Mouse (Mus musculus) forebrain, embryonic 13.5 days (tissue): ENCODE results near the gene Tiam1. TPM values are rescaled to one million over a fixed set of nuclear protein-coding genes. Genes with fewer than 3 reads are reported as not detected.
A peak's percentile ranks its signal among the peaks of the same experiment; 100 is the strongest.

ENCODE experiments used
- ATAC-seq: fragments of 200-750 bp; cut with Nextera tagmentation; 2 replicates; pipeline ENCODE4 v1.8.0; 2017
- H3K27ac ChIP-seq: fragments of 300-500 bp; sonication (generic); 2 replicates; pipeline ENCODE4 v1.5.1; 2015; ENCODE audit warnings: inconsistent platforms, mild to moderate bottlenecking, moderate library complexity
- H3K27me3 ChIP-seq: fragments of 300-500 bp; sonication (generic); 2 replicates; pipeline ENCODE4 v1.6.1; 2015; ENCODE audit warnings: mild to moderate bottlenecking, inconsistent platforms
- H3K36me3 ChIP-seq: fragments of 300-500 bp; sonication (generic); 2 replicates; pipeline ENCODE4 v1.6.1; 2015; ENCODE audit warnings: mild to moderate bottlenecking, inconsistent platforms; ENCODE audit not compliant: poor library complexity, severe bottlenecking
- H3K4me1 ChIP-seq: fragments of 300-500 bp; sonication (generic); 2 replicates; pipeline ENCODE4 v1.6.1; 2015; ENCODE audit warnings: inconsistent platforms
- H3K4me2 ChIP-seq: fragments of 300-500 bp; sonication (generic); 2 replicates; pipeline ENCODE4 v1.6.1; 2015; ENCODE audit warnings: inconsistent platforms, mild to moderate bottlenecking, moderate library complexity
- H3K4me3 ChIP-seq: fragments of 300-500 bp; sonication (generic); 2 replicates; pipeline ENCODE4 v1.5.1; 2015; ENCODE audit warnings: mild to moderate bottlenecking, inconsistent platforms
- H3K9ac ChIP-seq: fragments of 300-500 bp; sonication (generic); 2 replicates; pipeline ENCODE4 v1.6.1; 2015; ENCODE audit warnings: mild to moderate bottlenecking, inconsistent platforms
- H3K9me3 ChIP-seq: fragments of 300-500 bp; sonication (generic); replicated peaks from 2 replicates; pipeline ENCODE4 v1.6.1; 2016; ENCODE audit warnings: inconsistent platforms
- WGBS: fragments of 180-500 bp; shearing (Covaris S2); methylation state at CpG from one replicate; pipeline ENCODE4 v1.1.7; 2015; 5-methylcytosine and 5-hydroxymethylcytosine counted together
- polyA plus RNA-seq: library from polyadenylated mRNA; unstranded; fragments of >200 nt; fragmentation: Nextera tagmentation; extraction: Ambion mirVana; gene quantifications from 2 replicates; pipeline ENCODE4 v1.2.1, GENCODE M21; 2015

The Tiam1 gene
- polyA plus RNA-seq, 1 experiment from 2014 or later: 29.4 TPM

DNA sequence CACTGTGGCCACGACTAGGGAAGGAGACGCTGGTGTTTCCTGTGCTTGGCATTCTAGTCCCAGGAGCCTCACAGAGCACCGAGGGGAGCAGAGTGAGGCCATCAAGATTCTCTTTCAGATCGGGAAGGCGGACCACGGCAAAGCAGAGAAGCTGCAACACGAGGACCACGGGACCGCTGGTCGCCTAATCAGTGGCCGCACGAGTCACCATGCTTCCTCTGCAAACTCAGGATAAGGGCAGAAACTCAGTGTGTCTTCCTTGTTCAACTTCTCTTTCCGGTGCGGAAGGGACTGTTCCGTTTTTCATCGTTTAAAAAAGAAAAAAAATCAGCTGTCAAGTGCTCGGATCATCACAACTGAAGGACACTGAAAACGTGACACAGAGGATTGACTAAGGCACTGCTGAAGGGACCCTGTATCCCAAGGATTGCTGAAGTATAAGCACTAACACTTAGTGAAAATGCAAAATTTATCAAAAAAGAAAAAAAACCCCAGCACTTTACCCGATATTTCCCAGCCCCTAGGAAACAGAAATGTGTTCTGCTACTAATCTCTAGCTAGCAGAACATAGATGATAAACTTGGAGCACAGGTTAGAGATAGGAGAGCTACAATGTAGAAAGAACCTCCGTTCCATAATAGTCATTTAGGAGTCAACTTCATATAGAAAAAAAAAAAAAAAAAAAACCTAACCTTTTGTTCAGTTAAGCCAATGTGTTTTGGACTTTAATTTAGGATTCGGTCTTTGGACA lies 99.4 kb downstream of the Tiam1 start:
- Histone ChIP-seq H3K4me1 (peaks cover 21% of the 10 kb centered on the region), H3K27ac (no peak overlapping the region), H3K4me3 (no peak overlapping the region), H3K4me2 (no peak overlapping the region), H3K9ac (no peak overlapping the region), H3K27me3 (no peaks in the 10 kb centered on the region), H3K9me3 (no peaks in the 10 kb centered on the region), H3K36me3 (no peaks in the 10 kb centered on the region)
- ATAC-seq: no peak
- 91% methylated on average over 21 of the region's 21 CpGs for WGBS

- no peaks in the 10 kb centered on the region for H3K9me3 ChIP-seq
- no peaks in the 10 kb centered on the region for H3K27me3 ChIP-seq
- H3K27ac ChIP-seq: no peak overlapping the region
- no peak overlapping the region for H3K4me2 ChIP-seq
- H3K4me1 ChIP-seq: peaks cover 21% of the 10 kb centered on the region
- no peaks in the 10 kb centered on the region for H3K36me3 ChIP-seq
- no peak overlapping the region for H3K9ac ChIP-seq
- 96% methylated on average over 10 of the region's 10 CpGs for WGBS
- H3K4me3 ChIP-seq: no peak overlapping the region
- ATAC-seq: no peak
These were observed 100.7 kb downstream of the Tiam1 start for GRCm38 (mm10) chr16:90042874-90043273.

- H3K4me1 ChIP-seq: peaks cover 21% of the 10 kb centered on the region
- H3K9ac ChIP-seq: no peak overlapping the region
- H3K36me3 ChIP-seq: no peaks in the 10 kb centered on the region
- 88% methylated on average over 10 of the region's 10 CpGs for WGBS
- no peaks in the 10 kb centered on the region for H3K9me3 ChIP-seq
- ATAC-seq: no peak
- H3K27me3 ChIP-seq: no peaks in the 10 kb centered on the region
- no peak overlapping the region for H3K4me3 ChIP-seq
- no peak overlapping the region for H3K4me2 ChIP-seq
- no peak overlapping the region for H3K27ac ChIP-seq
These were observed 101.2 kb downstream of the Tiam1 start for GRCm38 (mm10) chr16:90042386-90042785.

- peak; percentile 87 for ATAC-seq
- WGBS: 68% methylated on average over 8 of the region's 8 CpGs
- Histone ChIP-seq H3K4me3 (no peak overlapping the region), H3K9me3 (no peaks in the 10 kb centered on the region), H3K4me2 (no peak overlapping the region), H3K9ac (no peak overlapping the region), H3K4me1 (peaks cover 21% of the 10 kb centered on the region), H3K36me3 (no peaks in the 10 kb centered on the region), H3K27ac (peak overlapping the region; percentile 14; the same call in 1 of the 2 replicates), H3K27me3 (no peaks in the 10 kb centered on the region)
These were observed 102.7 kb downstream of the Tiam1 start for GRCm38 (mm10) chr16:90040771-90041364.

DNA sequence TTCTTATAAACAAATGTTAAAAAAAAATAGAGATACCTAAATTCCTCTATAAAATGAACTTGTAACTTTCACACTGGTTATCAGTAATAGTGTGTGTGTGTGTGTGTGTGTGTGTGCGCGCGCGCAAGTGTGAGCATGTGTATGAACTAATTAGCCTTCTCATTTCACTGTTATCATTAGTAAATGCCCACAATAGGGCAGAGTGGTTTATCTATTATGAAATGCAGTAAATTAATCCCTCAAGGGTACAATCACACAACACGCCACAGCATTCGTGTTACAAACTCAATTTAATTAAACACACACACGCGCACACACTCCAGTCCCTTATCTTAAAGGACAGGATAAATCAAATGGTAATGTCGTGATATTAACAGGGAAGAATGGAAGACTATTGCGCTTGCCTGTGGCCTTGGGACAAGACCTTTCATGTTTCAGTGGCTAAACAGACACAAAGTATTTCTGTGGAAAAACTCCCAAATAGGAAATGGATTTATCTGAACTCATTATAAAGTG lies 107.9 kb downstream of the Tiam1 start:
- no peaks in the 10 kb centered on the region for H3K36me3 ChIP-seq
- no peak for ATAC-seq
- H3K4me1 ChIP-seq: peaks cover 4% of the 10 kb centered on the region
- no peaks in the 10 kb centered on the region for H3K9me3 ChIP-seq
- 81% methylated on average over 10 of the region's 10 CpGs for WGBS
- H3K9ac ChIP-seq: no peak overlapping the region
- H3K27me3 ChIP-seq: no peaks in the 10 kb centered on the region
- no peak overlapping the region for H3K4me3 ChIP-seq
- no peak overlapping the region for H3K27ac ChIP-seq
- H3K4me2 ChIP-seq: no peak overlapping the region

DNA sequence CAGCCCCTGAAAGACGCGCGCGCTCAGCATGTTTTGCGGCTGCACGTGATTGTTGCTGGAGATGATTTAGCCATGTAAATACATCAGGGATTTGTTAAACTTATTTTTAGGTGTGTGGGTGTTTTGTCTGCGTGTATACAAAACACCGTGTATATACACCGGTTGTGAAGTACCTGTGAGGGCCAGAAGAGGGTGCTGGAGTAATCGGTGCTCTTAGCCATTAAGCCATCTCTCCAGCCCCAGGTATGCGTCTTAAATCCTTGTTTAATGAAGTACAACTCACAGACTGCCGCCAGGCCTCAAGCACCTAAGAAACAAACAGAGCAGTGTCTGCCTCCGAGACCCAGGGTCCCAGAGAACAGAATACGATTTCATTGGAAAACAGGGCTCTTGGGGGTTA lies 113.2 kb downstream of the Tiam1 start:
- no peaks in the 10 kb centered on the region for H3K27me3 ChIP-seq
- no peaks in the 10 kb centered on the region; the same call in 1 of the 2 replicates for H3K4me1 ChIP-seq
- no peak overlapping the region for H3K9ac ChIP-seq
- no peak overlapping the region for H3K4me2 ChIP-seq
- H3K36me3 ChIP-seq: no peaks in the 10 kb centered on the region
- H3K27ac ChIP-seq: no peak overlapping the region
- H3K9me3 ChIP-seq: no peaks in the 10 kb centered on the region
- 92% methylated on average over 14 of the region's 14 CpGs for WGBS
- H3K4me3 ChIP-seq: no peak overlapping the region
- ATAC-seq: no peak

DNA sequence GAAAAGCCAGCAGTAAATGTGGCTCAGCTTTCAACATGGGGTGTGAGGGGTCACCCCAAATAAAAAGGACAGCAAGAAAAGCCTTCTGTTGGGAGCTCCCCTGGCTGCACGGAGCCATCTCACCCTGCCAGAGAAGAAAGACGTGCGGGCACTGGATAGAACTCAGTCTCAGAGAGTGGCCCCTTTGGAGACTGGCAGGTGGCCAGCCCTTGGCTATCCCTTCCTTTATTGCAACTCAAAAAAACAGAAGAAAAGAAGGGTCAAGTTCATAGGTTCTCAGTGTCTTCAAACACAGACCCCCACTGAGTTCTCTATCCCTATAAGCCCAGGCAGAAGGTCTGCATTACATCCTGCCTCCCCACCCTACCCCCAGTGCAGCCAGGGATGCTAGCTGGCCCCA lies 115.7 kb downstream of the Tiam1 start:
- no peak overlapping the region for H3K4me3 ChIP-seq
- WGBS: 51% methylated on average over 3 of the region's 3 CpGs
- H3K27ac ChIP-seq: peak overlapping the region; percentile 28; the same call in 1 of the 2 replicates
- H3K36me3 ChIP-seq: peaks cover 10% of the 10 kb centered on the region; the same call in 1 of the 2 replicates
- H3K27me3 ChIP-seq: no peaks in the 10 kb centered on the region
- no peaks in the 10 kb centered on the region; the same call in 1 of the 2 replicates for H3K9me3 ChIP-seq
- peak; percentile 14; the same call in 1 of the 2 replicates for ATAC-seq
- H3K9ac ChIP-seq: no peak overlapping the region
- H3K4me1 ChIP-seq: no peaks in the 10 kb centered on the region; the same call in 1 of the 2 replicates
- no peak overlapping the region for H3K4me2 ChIP-seq

- Histone ChIP-seq H3K9me3 (no peaks in the 10 kb centered on the region; the same call in 1 of the 2 replicates), H3K4me2 (no peak overlapping the region), H3K4me3 (no peak overlapping the region), H3K36me3 (peaks cover 10% of the 10 kb centered on the region; the same call in 1 of the 2 replicates), H3K27ac (no peak overlapping the region), H3K27me3 (no peaks in the 10 kb centered on the region), H3K9ac (no peak overlapping the region), H3K4me1 (no peaks in the 10 kb centered on the region; the same call in 1 of the 2 replicates)
- WGBS: 89% methylated on average over 6 of the region's 6 CpGs
- ATAC-seq: no peak
These were observed 117.9 kb downstream of the Tiam1 start for GRCm38 (mm10) chr16:90025526-90026172.

- no peaks in the 10 kb centered on the region; the same call in 1 of the 2 replicates for H3K9me3 ChIP-seq
- 93% methylated on average over 8 of the region's 8 CpGs for WGBS
- H3K27me3 ChIP-seq: no peaks in the 10 kb centered on the region
- H3K4me1 ChIP-seq: no peaks in the 10 kb centered on the region; the same call in 1 of the 2 replicates
- H3K36me3 ChIP-seq: peaks cover 10% of the 10 kb centered on the region; the same call in 1 of the 2 replicates
- no peak overlapping the region for H3K27ac ChIP-seq
- H3K4me3 ChIP-seq: no peak overlapping the region
- no peak for ATAC-seq
- H3K4me2 ChIP-seq: no peak overlapping the region
- no peak overlapping the region for H3K9ac ChIP-seq
These were observed 119.9 kb downstream of the Tiam1 start for GRCm38 (mm10) chr16:90023665-90024010.

DNA sequence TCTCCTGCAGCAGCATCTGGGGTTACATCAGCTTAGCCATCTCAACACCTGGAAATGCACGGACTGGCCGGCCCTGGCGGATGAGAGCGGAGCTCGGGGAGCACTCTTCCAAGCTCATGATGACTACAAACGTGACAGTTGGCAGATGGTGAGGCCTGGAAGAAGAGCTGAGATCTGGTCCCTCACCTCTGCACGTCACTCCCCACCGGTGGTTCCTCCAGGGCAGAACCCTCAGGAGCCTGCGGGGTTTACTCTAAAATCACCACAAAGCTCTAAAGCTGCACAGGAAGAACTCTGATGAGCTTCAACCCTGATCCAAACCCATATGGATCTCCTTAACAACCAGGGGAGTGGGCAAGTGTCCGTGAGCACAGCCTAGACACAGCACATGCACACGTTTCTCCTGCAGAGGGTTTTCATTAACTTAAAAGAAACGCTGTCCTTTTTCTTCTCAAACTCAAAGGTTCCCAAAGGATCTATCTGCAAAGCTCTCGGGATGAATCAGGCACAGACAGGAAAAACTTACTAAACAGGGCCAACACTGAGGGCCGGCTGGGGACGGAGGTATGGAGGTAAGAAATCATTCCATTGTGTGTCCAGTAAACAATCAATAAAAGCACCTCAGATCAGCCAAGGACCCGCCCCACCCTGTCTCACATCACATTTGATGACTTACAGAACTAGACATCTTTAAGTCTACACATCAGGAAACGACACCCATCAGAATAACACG lies 120.5 kb downstream of the Tiam1 start:
- Histone ChIP-seq H3K4me3 (no peak overlapping the region), H3K9ac (no peak overlapping the region), H3K4me1 (peaks cover 3% of the 10 kb centered on the region; the same call in 1 of the 2 replicates), H3K36me3 (peaks cover 10% of the 10 kb centered on the region; the same call in 1 of the 2 replicates), H3K4me2 (no peak overlapping the region), H3K27ac (no peak overlapping the region), H3K9me3 (no peaks in the 10 kb centered on the region; the same call in 1 of the 2 replicates), H3K27me3 (no peaks in the 10 kb centered on the region)
- WGBS: 93% methylated on average over 18 of the region's 18 CpGs
- no peak for ATAC-seq

- Histone ChIP-seq H3K4me1 (peaks cover 9% of the 10 kb centered on the region; the same call in 1 of the 2 replicates), H3K4me3 (no peak overlapping the region), H3K27ac (no peak overlapping the region), H3K9me3 (no peaks in the 10 kb centered on the region; the same call in 1 of the 2 replicates), H3K36me3 (peaks cover 8% of the 10 kb centered on the region; the same call in 1 of the 2 replicates), H3K4me2 (no peak overlapping the region), H3K27me3 (no peaks in the 10 kb centered on the region), H3K9ac (no peak overlapping the region)
- ATAC-seq: no peak
- WGBS: 89% methylated on average over 4 of the region's 4 CpGs
These were observed 127.5 kb downstream of the Tiam1 start for GRCm38 (mm10) chr16:90016046-90016445.
